Mouse (Mus musculus) liver, postnatal 0 days (tissue): ENCODE results near the gene Vti1a.

Source experiments
- CTCF ChIP-seq: sonication (generic); IDR thresholded peaks from 2 replicates; pipeline ENCODE4 v1.5.1; 2016; ENCODE audit warnings: antibody characterized with exemption, low read depth
- EP300 ChIP-seq: IDR thresholded peaks from 2 replicates; pipeline ENCODE4 v1.6.1; 2016; ENCODE audit warnings: antibody characterized with exemption, low read depth, mild to moderate bottlenecking

DNA sequence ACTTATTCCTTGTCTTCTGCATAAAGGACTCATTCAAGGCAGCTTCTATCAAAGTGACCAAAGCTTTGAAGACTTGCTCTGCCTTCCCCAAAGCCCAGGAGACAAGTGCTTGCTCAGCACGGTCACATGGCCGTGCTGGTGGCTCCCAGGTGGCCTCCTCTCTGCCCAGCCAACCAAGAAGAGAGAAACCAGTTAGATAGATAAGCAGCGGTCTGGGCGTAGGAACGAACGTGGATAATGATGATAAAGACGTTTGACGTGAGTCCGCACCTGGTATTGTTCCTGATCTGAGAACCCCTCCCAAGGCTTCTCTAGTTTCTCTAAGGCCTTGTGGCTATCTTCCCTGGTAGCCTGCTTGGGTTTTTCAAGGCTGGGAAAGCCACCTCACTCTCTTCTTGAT, 334.9 kb downstream of the Vti1a start:
- TF ChIP-seq CTCF (no peak), EP300 (peak; percentile 51; the same call in 1 of the 2 replicates)
